Mouse (Mus musculus) hindbrain, embryonic 11.5 days (tissue): Measurements from ENCODE around the gene Col19a1. TPM values are rescaled to one million over a fixed set of nuclear protein-coding genes. Genes with fewer than 3 reads are reported as not detected.

ENCODE experiments used
- ATAC-seq: fragments of 200-750 bp; cut with Nextera tagmentation; 2 replicates; pipeline ENCODE4 v1.8.0; 2017; ENCODE audit warnings: mild to moderate bottlenecking, moderate TSS enrichment, moderate library complexity; ENCODE audit not compliant: low FRiP score
- DNase-seq: peaks from one replicate; pipeline ENCODE4 v3.0.0-alpha.2; 2015; ENCODE audit warnings: low spot score
- H3K27ac ChIP-seq: fragments of 300-500 bp; sonication (generic); 2 replicates; pipeline ENCODE4 v1.5.1; 2014; ENCODE audit warnings: mild to moderate bottlenecking, low read depth, low read length
- H3K27me3 ChIP-seq: fragments of 300-500 bp; sonication (generic); 2 replicates; pipeline ENCODE4 v1.6.1; 2014; ENCODE audit warnings: mild to moderate bottlenecking, low read length, moderate library complexity, mixed read lengths; ENCODE audit not compliant: control insufficient read depth, insufficient read depth
- H3K36me3 ChIP-seq: fragments of 300-500 bp; sonication (generic); 2 replicates; pipeline ENCODE4 v1.6.1; 2014; ENCODE audit warnings: mild to moderate bottlenecking, low read length, moderate library complexity, mixed read lengths; ENCODE audit not compliant: control insufficient read depth, insufficient read depth
- H3K4me1 ChIP-seq: fragments of 300-500 bp; sonication (generic); replicated peaks from 2 replicates; pipeline ENCODE4 v1.6.1; 2014; ENCODE audit warnings: low read length, mixed read lengths; ENCODE audit not compliant: control insufficient read depth, insufficient read depth
- H3K4me2 ChIP-seq: fragments of 300-500 bp; sonication (generic); replicated peaks from 2 replicates; pipeline ENCODE4 v1.6.1; 2014; ENCODE audit warnings: mild to moderate bottlenecking, low read depth, low read length
- H3K4me3 ChIP-seq: fragments of 300-500 bp; sonication (generic); 2 replicates; pipeline ENCODE4 v1.5.1; 2014; ENCODE audit warnings: low read depth, low read length
- H3K9ac ChIP-seq: fragments of 300-500 bp; sonication (generic); 2 replicates; pipeline ENCODE4 v1.6.1; 2014; ENCODE audit warnings: low read depth, low read length
- H3K9me3 ChIP-seq: fragments of 300-500 bp; sonication (generic); 2 replicates; pipeline ENCODE4 v1.6.1; 2016; ENCODE audit warnings: low read length; ENCODE audit not compliant: control insufficient read depth
- whole genome bisulfite sequencing: fragments of 180-500 bp; shearing (Covaris S2); extraction: QIAGEN DNeasy Blood & Tissue Kit; methylation state at CpG from one replicate; pipeline ENCODE4 v1.1.7; 2014; 5-methylcytosine and 5-hydroxymethylcytosine counted together
- polyA plus RNA-seq: library from polyadenylated mRNA; unstranded; fragments of >200 nt; fragmentation: Nextera tagmentation; extraction: Ambion mirVana; gene quantifications from 2 replicates; pipeline ENCODE4 v1.2.1, GENCODE M21; 2014

Col19a1 gene
- polyA plus RNA-seq, 1 experiment from 2014 or later = 0.20 TPM

DNA sequence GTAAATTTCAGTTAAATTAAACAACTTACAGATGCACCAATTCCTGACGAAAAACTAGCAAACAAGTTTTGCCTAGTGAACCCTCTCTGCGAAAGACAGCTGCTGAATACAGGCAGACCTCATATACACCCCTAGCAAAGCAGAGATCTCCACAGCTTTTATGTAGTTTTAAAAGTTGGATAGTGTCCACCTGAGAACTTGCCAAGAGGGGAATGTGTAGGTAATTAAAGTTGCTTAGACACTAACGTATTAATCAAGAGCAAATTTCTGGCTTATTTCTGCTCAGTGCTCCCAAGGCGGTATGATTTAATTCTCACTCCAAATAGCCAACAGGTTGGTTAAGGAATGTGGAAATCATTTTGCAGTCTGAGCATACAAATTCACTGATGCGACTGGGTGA is 329.3 kb downstream of the Col19a1 start:
- DNase-seq = no peak
- Histone ChIP-seq H3K4me3 (no peak overlapping the region), H3K9me3 (no peaks in the 10 kb centered on the region), H3K27ac (no peak overlapping the region), H3K27me3 (no peaks in the 10 kb centered on the region), H3K4me2 (no peak overlapping the region), H3K36me3 (no peaks in the 10 kb centered on the region), H3K4me1 (no peaks in the 10 kb centered on the region), H3K9ac (no peak overlapping the region)
- WGBS = 83% methylated on average over 5 of the region's 5 CpGs
- no peak for ATAC-seq

DNA sequence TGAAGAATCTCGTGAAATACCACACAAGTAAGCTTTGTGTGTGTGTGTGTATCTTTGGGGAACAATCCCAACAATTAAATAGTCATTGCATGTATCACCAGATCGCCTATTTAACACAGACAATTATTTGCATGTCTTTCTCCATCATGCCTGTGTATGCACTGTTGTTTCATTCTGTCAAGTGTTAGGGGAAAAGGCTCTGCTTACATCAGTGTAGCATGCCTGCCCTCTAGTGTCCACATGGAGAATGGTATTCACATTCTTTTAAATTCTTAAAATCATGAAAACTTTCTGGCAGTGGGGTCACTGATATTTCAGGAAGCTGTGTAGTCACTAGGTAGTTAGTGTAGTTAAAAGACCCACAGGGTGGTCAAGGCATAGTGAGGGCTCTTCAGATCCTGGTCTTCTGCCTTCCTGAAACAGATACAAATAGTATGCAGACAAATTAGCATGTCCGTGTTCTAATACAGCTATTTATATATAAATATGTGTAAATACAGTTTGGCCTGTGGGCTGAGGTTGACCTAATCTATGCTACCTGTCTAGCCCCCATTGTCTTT is 338.1 kb downstream of the Col19a1 start:
- Histone ChIP-seq H3K36me3 (no peaks in the 10 kb centered on the region), H3K4me2 (no peak overlapping the region), H3K27me3 (no peaks in the 10 kb centered on the region), H3K27ac (no peak overlapping the region), H3K9ac (no peak overlapping the region), H3K4me3 (no peak overlapping the region), H3K9me3 (no peaks in the 10 kb centered on the region), H3K4me1 (no peaks in the 10 kb centered on the region)
- 56% methylated on average over 3 of the region's 3 CpGs for WGBS
- DNase-seq (peak; percentile 50), ATAC-seq (peak; percentile 76)

DNA sequence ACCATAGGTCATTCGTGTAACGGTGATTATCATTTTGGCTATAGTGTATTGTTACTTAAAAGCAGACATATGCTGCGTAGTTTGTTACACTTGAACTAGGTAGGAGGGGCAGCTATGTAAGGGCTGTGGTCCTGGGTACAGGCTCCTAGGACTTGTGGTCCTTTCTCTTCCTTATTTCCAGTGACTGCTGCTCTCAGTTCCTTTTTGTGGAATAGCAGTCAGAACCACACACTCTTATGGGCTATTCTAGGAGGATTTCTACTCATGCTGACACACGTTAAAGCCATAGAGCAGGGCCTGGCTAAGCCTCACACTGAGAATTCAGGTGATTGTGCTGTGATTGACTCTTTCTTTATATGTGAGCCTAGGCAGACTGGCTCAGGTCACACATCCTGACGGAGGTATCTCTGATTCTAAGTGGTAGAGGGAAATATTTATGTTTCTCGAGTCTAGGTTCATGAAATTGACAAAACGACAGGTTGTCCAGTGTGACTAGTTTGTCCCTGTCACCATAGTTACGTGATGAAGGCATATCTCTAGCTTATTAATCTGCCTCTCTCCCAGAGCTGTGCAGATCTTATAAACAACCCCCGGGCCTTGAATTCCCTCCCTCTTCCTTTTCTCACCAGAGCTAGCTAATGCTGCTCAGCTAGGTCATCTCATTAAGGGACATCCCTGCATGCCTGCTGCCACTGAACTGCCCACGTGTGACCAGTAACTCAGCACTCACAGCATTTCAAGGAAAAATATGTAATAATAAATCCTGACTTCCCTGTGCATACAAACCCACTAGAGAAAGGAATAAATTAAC is 338.8 kb downstream of the Col19a1 start:
- no peak overlapping the region for H3K27ac ChIP-seq
- H3K9ac ChIP-seq = no peak overlapping the region
- ATAC-seq = peak; percentile 62
- H3K4me2 ChIP-seq = no peak overlapping the region
- no peaks in the 10 kb centered on the region for H3K4me1 ChIP-seq
- no peak for DNase-seq
- WGBS = 78% methylated on average over 10 of the region's 10 CpGs
- H3K4me3 ChIP-seq = no peak overlapping the region
- H3K27me3 ChIP-seq = no peaks in the 10 kb centered on the region
- H3K36me3 ChIP-seq = no peaks in the 10 kb centered on the region
- no peaks in the 10 kb centered on the region for H3K9me3 ChIP-seq

DNA sequence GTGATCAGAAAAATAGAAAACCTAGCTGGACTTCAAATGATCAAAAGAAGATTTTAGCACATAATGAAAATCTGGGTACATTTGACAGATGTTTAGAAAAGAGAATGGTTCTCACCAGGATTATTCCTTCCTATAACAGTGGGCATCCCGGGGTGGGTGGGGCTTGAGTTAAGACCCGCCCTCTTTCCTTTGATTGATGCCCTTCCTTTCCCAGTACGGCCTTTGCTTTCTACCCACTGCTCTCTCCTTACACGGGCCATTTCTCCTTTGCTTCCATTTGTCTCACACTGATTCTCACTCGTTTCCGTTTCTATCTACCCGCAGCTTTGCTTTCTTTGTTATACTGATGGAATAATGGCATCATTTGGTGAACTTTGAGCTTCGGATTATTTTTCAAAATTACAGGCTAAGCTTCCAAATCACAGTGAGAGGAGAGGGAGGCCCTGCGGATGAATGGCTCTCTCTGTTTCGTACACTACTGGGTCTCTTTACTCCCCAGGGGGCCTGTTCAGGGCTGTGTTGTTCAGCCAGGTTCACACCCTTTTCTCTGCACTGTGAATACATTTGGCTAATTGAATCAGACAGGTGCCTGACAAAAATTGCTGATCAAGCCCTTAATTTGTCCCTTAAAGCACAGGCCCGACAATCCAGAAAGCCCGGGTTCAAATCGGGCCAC is 341.4 kb downstream of the Col19a1 start:
- Histone ChIP-seq H3K9ac (no peak overlapping the region), H3K36me3 (no peaks in the 10 kb centered on the region), H3K4me2 (no peak overlapping the region), H3K4me3 (no peak overlapping the region), H3K4me1 (no peaks in the 10 kb centered on the region), H3K27me3 (no peaks in the 10 kb centered on the region), H3K9me3 (no peaks in the 10 kb centered on the region), H3K27ac (no peak overlapping the region)
- ATAC-seq (peak; percentile 61; the same call in 1 of the 2 replicates), DNase-seq (peak; percentile 34)
- 58% methylated on average over 13 of the region's 13 CpGs for WGBS

DNA sequence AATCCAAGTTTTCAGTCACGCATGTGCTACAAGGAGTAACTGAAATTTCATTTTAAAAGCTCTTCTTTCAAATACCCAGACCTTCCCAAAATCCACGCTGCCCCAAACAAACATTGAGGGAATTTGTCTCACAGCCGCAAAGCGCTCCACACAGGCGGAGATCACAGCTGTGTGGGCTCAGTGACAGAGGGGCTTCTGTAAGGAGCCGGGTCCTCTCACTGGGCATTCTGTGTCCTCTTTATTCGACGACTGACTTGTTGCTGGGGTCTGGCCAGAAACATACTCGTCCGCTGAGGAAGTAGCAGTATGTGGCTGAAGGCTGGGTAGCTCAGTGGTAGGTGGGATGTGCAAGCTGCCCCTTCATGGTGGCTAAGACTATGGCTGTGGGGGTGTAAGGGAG is 342.3 kb downstream of the Col19a1 start:
- ATAC-seq (no peak), DNase-seq (no peak)
- Histone ChIP-seq H3K27me3 (no peaks in the 10 kb centered on the region), H3K4me2 (no peak overlapping the region), H3K36me3 (no peaks in the 10 kb centered on the region), H3K4me3 (no peak overlapping the region), H3K27ac (no peak overlapping the region), H3K9ac (no peak overlapping the region), H3K9me3 (no peaks in the 10 kb centered on the region), H3K4me1 (no peaks in the 10 kb centered on the region)
- 87% methylated on average over 10 of the region's 10 CpGs for WGBS

DNA sequence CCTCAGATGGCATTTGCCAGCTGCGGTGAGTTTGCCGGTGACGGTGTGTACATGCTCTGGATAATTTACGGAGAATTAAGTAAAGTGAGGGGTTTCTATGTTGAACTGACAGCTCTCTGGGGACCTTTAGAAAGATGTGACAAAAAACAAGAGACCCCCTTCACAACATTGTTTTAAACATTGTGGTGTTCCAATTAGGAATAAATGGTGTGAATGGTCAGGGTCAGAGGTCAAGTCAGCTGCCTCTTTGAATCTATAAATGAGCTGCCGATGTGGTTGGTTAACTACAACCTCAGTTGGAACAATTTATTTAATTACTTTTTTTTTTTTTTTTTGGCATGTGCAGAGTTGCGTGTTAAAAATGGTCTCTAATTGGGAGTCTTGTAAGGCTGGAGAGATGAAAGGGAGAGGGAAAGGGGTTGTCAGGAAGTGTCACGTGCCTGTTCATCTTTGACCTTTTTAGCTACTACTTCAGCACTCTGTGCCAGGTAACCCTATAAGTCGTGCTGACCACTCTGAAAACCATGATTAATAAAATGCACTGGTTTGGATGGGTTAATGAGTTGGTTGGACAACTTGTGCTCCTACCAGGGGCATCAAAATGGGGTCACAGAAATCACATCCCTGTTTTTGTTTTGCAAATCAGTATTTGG is 347.1 kb downstream of the Col19a1 start:
- Histone ChIP-seq H3K4me1 (no peaks in the 10 kb centered on the region), H3K27ac (no peak overlapping the region), H3K9ac (no peak overlapping the region), H3K9me3 (no peaks in the 10 kb centered on the region), H3K36me3 (no peaks in the 10 kb centered on the region), H3K27me3 (no peaks in the 10 kb centered on the region), H3K4me2 (no peak overlapping the region), H3K4me3 (no peak overlapping the region)
- peak; percentile 23 for DNase-seq
- WGBS = 37% methylated on average over 8 of the region's 8 CpGs
- peak; percentile 47 for ATAC-seq

DNA sequence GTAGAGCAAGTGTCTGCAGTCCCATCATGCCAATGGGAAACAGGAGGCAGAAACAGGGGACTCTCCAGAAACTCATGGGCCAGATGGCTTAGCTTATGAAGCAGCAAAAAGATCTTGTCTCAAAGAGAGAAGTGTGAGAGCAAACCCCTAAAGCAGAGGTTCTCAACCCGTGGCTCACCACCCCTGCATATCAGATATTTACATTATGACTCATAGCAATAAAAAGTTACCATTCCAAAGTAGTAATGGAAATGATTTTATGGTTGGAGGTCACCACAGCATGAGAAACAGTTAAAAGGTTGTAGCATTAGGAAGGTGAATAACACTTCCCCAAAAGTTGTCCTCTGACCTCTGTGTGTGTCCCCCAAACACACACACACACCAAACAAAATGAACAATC is 350.9 kb downstream of the Col19a1 start:
- no peak overlapping the region for H3K9ac ChIP-seq
- 67% methylated on average over 1 of the region's 1 CpGs for WGBS
- H3K36me3 ChIP-seq = no peaks in the 10 kb centered on the region
- no peak for ATAC-seq
- no peaks in the 10 kb centered on the region for H3K4me1 ChIP-seq
- H3K9me3 ChIP-seq = no peaks in the 10 kb centered on the region
- no peak overlapping the region for H3K4me2 ChIP-seq
- DNase-seq = no peak
- no peak overlapping the region for H3K27ac ChIP-seq
- H3K27me3 ChIP-seq = no peaks in the 10 kb centered on the region
- no peak overlapping the region for H3K4me3 ChIP-seq

DNA sequence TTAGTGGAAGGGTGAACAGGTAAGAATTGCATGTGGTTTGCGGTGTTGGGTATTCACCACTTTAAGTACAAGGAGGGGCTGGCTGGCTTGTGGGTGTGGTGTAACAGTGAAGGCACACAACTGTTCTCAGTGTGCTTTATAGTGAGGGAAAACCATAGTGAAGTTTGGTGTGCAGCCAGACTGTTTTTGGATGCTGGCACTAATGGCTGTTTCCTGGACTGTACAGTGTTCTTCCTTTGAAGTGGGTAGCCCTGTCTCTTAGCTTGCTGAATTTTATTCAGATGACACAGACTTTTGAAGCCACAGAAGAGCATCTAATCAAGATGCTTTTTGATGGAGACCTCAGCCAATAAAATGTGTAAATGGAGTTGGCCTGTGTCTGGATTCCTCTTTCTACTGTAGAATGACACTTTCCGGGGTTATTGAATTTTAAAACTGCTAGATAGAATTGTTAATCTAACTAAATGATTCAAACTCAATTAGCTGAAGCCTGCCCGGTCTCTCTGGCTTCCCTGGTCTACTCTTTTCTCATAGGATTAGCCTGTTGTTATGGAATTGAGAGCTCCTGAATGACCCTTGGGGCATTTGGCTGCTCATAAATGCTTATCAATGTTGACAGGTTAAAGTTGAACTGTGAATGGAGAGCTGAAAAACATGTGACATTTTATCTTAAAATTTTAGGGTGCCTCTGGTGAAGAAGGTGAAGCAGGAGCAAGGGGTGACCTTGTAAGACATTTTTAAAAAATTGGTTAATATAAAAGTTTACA is 355.6 kb downstream of the Col19a1 start:
- H3K9me3 ChIP-seq = no peaks in the 10 kb centered on the region
- no peak overlapping the region for H3K27ac ChIP-seq
- H3K4me3 ChIP-seq = no peak overlapping the region
- no peak for DNase-seq
- no peak overlapping the region for H3K9ac ChIP-seq
- H3K27me3 ChIP-seq = no peaks in the 10 kb centered on the region
- H3K36me3 ChIP-seq = no peaks in the 10 kb centered on the region
- no peak overlapping the region for H3K4me2 ChIP-seq
- no peaks in the 10 kb centered on the region for H3K4me1 ChIP-seq
- no peak for ATAC-seq
- WGBS = 85% methylated on average over 3 of the region's 3 CpGs
